11 mouse cellular contexts compared by ENCODE assay signal in genomic region chr4:34371281-34372032, GRCm38 (mm10).
DNase-seq lines count a peak whose midpoint lies in the region; ATAC-seq lines count a peak whose summit lies in the region.
"Had no signal": no experiment of that assay in that cellular context is flagged by ENCODE, and none has a peak within 500 bp of the region (broad histone marks: within the 10 kb centered on the region; RNA-seq: fewer than 3 reads in every experiment).

No protein-coding gene starts in this region.

- no peak overlapping the region for H3K4me2 ChIP-seq in intestine, embryonic 14.5 days (ENCODE audit: low read length)
- H3K4me2 ChIP-seq in intestine, embryonic 15.5 days (replicated peaks): no peak overlapping the region
- H3K4me2 ChIP-seq in midbrain, embryonic 16.5 days (ENCODE audit: low read length): peak overlapping the region; percentile 12; the same call in 1 of the 2 replicates
- no peak overlapping the region for H3K4me2 ChIP-seq in forebrain, embryonic 16.5 days (ENCODE audit: low read length)
- H3K4me2 ChIP-seq: heart, embryonic 12.5 days; neural tube, embryonic 12.5 days had no signal

- H3K36me3 ChIP-seq in intestine, embryonic 14.5 days (ENCODE audit: control insufficient read depth, insufficient read depth, low read length): no peaks in the 10 kb centered on the region
- no peaks in the 10 kb centered on the region for H3K36me3 ChIP-seq in intestine, embryonic 15.5 days
- H3K36me3 ChIP-seq in midbrain, embryonic 16.5 days (ENCODE audit: control insufficient read depth, insufficient read depth, low read length): no peaks in the 10 kb centered on the region
- H3K36me3 ChIP-seq in midbrain, embryonic 10.5 days: no peaks in the 10 kb centered on the region
- H3K36me3 ChIP-seq in forebrain, embryonic 16.5 days (ENCODE audit: control insufficient read depth, insufficient read depth): no peaks in the 10 kb centered on the region
- H3K36me3 ChIP-seq: heart, embryonic 12.5 days; neural tube, embryonic 12.5 days had no signal

- no peak overlapping the region for H3K27ac ChIP-seq in intestine, embryonic 14.5 days (ENCODE audit: low read depth)
- no peak overlapping the region for H3K27ac ChIP-seq in intestine, embryonic 15.5 days
- H3K27ac ChIP-seq in midbrain, embryonic 16.5 days (ENCODE audit: low read length): 0 out of 2 replicates have a peak overlapping the region, but pooled peaks have one; percentile 32
- no peak overlapping the region for H3K27ac ChIP-seq in midbrain, embryonic 10.5 days (replicated peaks)
- H3K27ac ChIP-seq in forebrain, embryonic 16.5 days (ENCODE audit: low read length): 0 out of 2 replicates have a peak overlapping the region, but pooled peaks have one; percentile 4
- H3K27ac ChIP-seq: neural tube, embryonic 12.5 days had no signal

- WGBS in intestine, embryonic 14.5 days: 65% methylated on average over 8 of the region's 8 CpGs
- WGBS in intestine, embryonic 15.5 days: 60% methylated on average over 8 of the region's 8 CpGs
- WGBS in midbrain, embryonic 16.5 days: 53% methylated on average over 8 of the region's 8 CpGs
- WGBS in midbrain, embryonic 10.5 days: 80% methylated on average over 8 of the region's 8 CpGs
- 67% methylated on average over 8 of the region's 8 CpGs for WGBS in forebrain, embryonic 16.5 days

- H3K9ac ChIP-seq in intestine, embryonic 14.5 days (ENCODE audit: low read length): no peak overlapping the region
- no peak overlapping the region for H3K9ac ChIP-seq in intestine, embryonic 15.5 days
- H3K9ac ChIP-seq in midbrain, embryonic 16.5 days (ENCODE audit: low read depth, low read length): no peak overlapping the region
- no peak overlapping the region for H3K9ac ChIP-seq in forebrain, embryonic 16.5 days (replicated peaks; ENCODE audit: low read depth, low read length)
- H3K9ac ChIP-seq: heart, embryonic 12.5 days; neural tube, embryonic 12.5 days had no signal

- no peak overlapping the region for H3K4me3 ChIP-seq in intestine, embryonic 14.5 days (ENCODE audit: low read depth, low read length)
- no peak overlapping the region for H3K4me3 ChIP-seq in intestine, embryonic 15.5 days (replicated peaks)
- H3K4me3 ChIP-seq in midbrain, embryonic 16.5 days (ENCODE audit: low read depth, low read length): no peak overlapping the region
- H3K4me3 ChIP-seq in midbrain, embryonic 10.5 days: no peak overlapping the region
- no peak overlapping the region for H3K4me3 ChIP-seq in forebrain, embryonic 16.5 days (replicated peaks; ENCODE audit: low read length)
- H3K4me3 ChIP-seq: heart, embryonic 12.5 days; neural tube, embryonic 12.5 days had no signal

- no peak for ATAC-seq in intestine, embryonic 14.5 days (replicated peaks; ENCODE audit: low FRiP score, low TSS enrichment, low read depth)
- ATAC-seq in intestine, embryonic 15.5 days: no peak
- ATAC-seq in midbrain, embryonic 16.5 days: peak; percentile 62
- peak; percentile 23; the same call in 1 of the 2 replicates for ATAC-seq in forebrain, embryonic 16.5 days

- H3K4me1 ChIP-seq in intestine, embryonic 14.5 days (replicated peaks; ENCODE audit: control insufficient read depth, insufficient read depth, low read length): no peaks in the 10 kb centered on the region
- H3K4me1 ChIP-seq in intestine, embryonic 15.5 days (replicated peaks): no peaks in the 10 kb centered on the region
- H3K4me1 ChIP-seq in midbrain, embryonic 16.5 days (ENCODE audit: control insufficient read depth, insufficient read depth, low read length): peaks cover 2% of the 10 kb centered on the region; the same call in 1 of the 2 replicates
- no peaks in the 10 kb centered on the region for H3K4me1 ChIP-seq in midbrain, embryonic 10.5 days
- no peaks in the 10 kb centered on the region for H3K4me1 ChIP-seq in forebrain, embryonic 16.5 days (replicated peaks; ENCODE audit: control insufficient read depth, insufficient read depth, low read length)
- H3K4me1 ChIP-seq: heart, embryonic 12.5 days; neural tube, embryonic 12.5 days had no signal

- peak; percentile 54 for DNase-seq in intestine, embryonic 14.5 days (ENCODE audit: low spot score)
- no peak for DNase-seq in midbrain, embryonic 10.5 days (ENCODE audit: low spot score)
- no peak for DNase-seq in thymus, postnatal 36 days
- no peak for DNase-seq in gastrocnemius, postnatal 4 days (ENCODE audit: low spot score in 2 of 2)
- DNase-seq: cerebellum, adult 18-20 months; kidney, adult 9 months had no signal

- H3K9me3 ChIP-seq in intestine, embryonic 14.5 days (ENCODE audit: control insufficient read depth, low read length): no peaks in the 10 kb centered on the region
- no peaks in the 10 kb centered on the region for H3K9me3 ChIP-seq in intestine, embryonic 15.5 days
- H3K9me3 ChIP-seq in midbrain, embryonic 16.5 days (replicated peaks; ENCODE audit: control insufficient read depth, low read length, poor library complexity, severe bottlenecking): no peaks in the 10 kb centered on the region
- H3K9me3 ChIP-seq in midbrain, embryonic 10.5 days (replicated peaks): no peaks in the 10 kb centered on the region
- H3K9me3 ChIP-seq in forebrain, embryonic 16.5 days (ENCODE audit: control insufficient read depth, low read length): no peaks in the 10 kb centered on the region
- H3K9me3 ChIP-seq: heart, embryonic 12.5 days; neural tube, embryonic 12.5 days had no signal

- H3K27me3 ChIP-seq in intestine, embryonic 14.5 days (replicated peaks; ENCODE audit: control insufficient read depth, insufficient read depth, low read length): no peaks in the 10 kb centered on the region
- no peaks in the 10 kb centered on the region for H3K27me3 ChIP-seq in intestine, embryonic 15.5 days (replicated peaks)
- no peaks in the 10 kb centered on the region for H3K27me3 ChIP-seq in midbrain, embryonic 16.5 days (ENCODE audit: control insufficient read depth, insufficient read depth, low read depth, low read length)
- no peaks in the 10 kb centered on the region for H3K27me3 ChIP-seq in midbrain, embryonic 10.5 days (ENCODE audit: low read depth, poor library complexity, severe bottlenecking)
- H3K27me3 ChIP-seq in forebrain, embryonic 16.5 days (replicated peaks; ENCODE audit: control insufficient read depth, insufficient read depth, low read length): no peaks in the 10 kb centered on the region
- H3K27me3 ChIP-seq: heart, embryonic 12.5 days; neural tube, embryonic 12.5 days had no signal

Comparison
In these comparisons a context has a peak if more than half of its experiments do, and no peak if none do; other contexts are left out.
1. H3K27ac ChIP-seq: peak in midbrain, embryonic 16.5 days (single experiment) and forebrain, embryonic 16.5 days (single experiment); none in intestine, embryonic 14.5 days (single experiment), intestine, embryonic 15.5 days (single experiment) and midbrain, embryonic 10.5 days (single experiment).
2. ATAC-seq: peak in midbrain, embryonic 16.5 days (single experiment) and forebrain, embryonic 16.5 days (single experiment); none in intestine, embryonic 14.5 days (single experiment) and intestine, embryonic 15.5 days (single experiment).